Mouse (Mus musculus) CD4-positive naive resting alpha-beta T cell, adult 76 days (primary cell): ENCODE measurements around the gene Lrfn3. TPM values are rescaled to one million over a fixed set of nuclear protein-coding genes. Genes with fewer than 3 reads are reported as not detected.

Experiments used
- total RNA-seq: library from RNA; stranded (reverse); gene quantifications from one replicate; pipeline ENCODE4 v1.2.4, GENCODE M21; 2023

Lrfn3 gene
- not detected for total RNA-seq

GRCm38 (mm10) chr7:30362652-30363343 is at the start of gene Lrfn3:
TSS of gene Lrfn3 (minus strand) at chr7:30362772.

DNA sequence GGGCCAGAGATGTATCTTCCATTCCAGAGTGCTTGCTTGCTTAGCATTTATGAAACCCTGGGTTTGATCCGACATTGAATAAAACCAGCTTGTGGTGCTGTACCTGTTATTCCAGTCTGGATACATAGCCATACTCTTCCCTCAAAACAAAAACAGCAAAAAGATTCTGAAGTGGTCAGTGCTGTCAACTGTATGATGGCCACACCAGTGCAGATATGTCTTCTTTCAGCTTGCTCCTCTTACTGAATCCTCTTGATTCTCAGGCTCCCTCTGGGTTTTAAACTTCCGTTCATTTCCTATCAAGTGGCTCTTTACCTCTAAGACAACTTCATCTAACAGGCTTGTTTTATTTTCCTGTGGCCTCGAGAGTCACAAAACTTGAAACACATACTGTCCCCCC is 38.8 kb downstream of the Lrfn3 start, which contains the start of gene Sdhaf1:
Sdhaf1 (minus strand) TSS at position 101 of the 400 bp plus-strand sequence.

DNA sequence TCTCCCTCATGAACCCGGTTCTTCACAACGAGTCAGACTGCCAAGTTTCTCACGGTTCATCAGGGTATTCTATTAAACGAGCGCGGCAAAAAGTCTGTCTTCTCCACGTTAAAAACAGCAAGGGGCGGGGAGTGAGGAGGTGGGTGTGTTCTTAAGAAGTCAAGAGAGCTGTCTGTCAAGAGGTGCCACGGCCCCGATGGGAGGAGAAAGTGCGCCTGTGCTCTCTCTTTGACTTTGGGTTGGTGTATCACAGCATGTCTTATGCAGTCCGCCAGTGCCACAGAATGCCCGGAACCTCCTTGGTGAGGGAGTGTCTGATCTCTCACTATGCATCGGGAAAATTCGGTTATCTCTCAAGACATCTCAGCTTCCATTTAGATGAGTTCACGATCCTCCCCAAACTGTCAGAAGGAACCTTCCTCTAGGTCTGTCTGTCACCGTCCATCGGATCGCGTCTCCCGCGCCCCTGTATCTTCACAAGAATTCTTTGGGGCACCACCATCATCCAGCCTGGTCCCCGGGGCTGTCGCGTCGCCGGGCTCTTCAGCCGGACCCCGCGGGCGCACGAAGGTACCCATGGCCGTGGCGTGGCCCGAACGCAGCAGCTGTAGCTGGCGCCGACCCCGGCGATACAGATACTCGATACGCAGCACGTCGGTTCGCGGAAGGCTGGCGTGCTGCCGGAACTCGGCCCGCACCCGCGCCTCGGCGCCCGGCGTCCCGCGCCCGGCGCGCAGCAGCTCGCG is 40.9 kb downstream of the Lrfn3 start, which contains the start of gene E130208F15Rik:
E130208F15Rik (plus strand) TSS at position 202 of the 746 bp plus-strand sequence.

DNA sequence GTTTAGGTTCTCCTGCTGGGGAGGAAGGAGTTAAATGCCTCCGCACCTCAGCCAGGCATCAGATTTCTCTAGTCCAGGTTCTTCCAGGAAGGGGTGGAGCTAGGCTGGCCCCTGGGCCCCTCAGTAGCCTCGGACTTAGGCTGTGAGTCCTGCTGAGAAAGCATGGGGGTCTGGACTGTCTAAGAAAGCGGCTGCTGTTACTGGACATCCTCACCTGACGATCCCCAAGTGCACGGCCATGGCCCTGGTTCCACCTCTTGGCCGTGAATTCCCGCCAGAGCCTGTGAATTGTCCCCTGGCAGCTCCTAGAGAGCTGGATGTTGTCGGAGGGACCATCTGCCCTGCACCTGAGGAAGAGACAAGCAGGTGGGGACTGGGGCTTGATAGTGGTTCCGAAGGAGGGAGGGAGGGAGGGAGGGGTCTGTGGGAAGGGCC is 47.8 kb downstream of the Lrfn3 start, which contains the start of gene Syne4:
Syne4 (plus strand) TSS at position 87 of the 435 bp plus-strand sequence.

DNA sequence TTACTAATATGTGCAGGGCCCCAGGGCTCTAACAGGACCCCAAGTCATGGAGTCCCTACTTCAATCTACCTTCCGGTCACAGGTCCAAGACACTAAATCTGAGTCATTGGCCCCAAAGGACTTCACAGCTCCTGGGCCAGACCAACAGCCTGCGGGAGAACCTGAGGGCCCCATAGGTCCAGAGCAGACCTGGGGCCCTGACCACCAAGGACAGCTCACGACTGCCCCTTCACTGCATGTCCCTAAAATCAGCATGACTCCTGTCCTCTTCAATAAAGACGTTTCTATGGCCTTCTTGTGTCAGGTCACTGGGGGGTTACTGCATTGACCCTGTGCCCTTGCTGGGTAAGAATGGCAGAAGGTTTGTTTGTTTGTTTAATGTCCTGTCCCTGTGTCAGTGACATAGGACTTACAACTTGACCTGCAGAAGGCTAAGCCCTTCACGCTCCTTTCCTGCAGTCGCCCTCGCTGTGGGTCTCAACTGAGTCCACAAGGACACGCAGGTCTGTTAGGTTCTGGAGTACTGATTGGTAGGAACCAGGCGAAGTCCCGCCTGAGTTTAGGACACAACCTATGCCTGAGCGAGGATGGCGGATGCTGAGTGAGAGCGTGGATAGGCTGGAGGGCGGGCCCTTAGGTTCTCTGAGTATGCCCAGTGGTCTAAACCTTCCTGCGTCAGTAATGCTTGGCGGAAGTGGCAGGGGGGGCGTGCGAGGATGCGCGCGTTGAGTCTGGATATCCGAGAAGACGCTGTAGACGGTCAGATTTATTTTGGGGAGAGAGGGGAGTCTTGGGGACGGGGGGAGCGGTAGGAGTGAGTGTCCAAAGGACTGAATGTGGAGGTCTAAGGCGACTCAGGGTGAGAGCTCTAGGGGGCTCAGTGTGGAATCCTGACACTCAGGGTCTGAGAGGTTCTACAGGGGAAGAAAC is 54.2 kb downstream of the Lrfn3 start, which contains the start of gene Alkbh6:
Alkbh6 (plus strand) TSS at position 642 of the 930 bp plus-strand sequence.

Other genes starting within 250 kb of the Lrfn3 start
- gene Zfp382, start 240.8 kb downstream of the Lrfn3 start, total RNA-seq: 5.2 TPM
- gene Zfp146, start 193.0 kb downstream of the Lrfn3 start, total RNA-seq: 41.9 TPM
- not detected for gene Cox7a1, start 178.6 kb downstream of the Lrfn3 start, total RNA-seq
- gene Capns1, start 164.0 kb downstream of the Lrfn3 start, total RNA-seq: 123 TPM
- 23.6 TPM for gene Polr2i, start 130.8 kb downstream of the Lrfn3 start, total RNA-seq
- 25.8 TPM for gene Tbcb, start 130.5 kb downstream of the Lrfn3 start, total RNA-seq
- not detected for gene Ovol3, start 127.0 kb downstream of the Lrfn3 start, total RNA-seq
- 0.64 TPM for gene Thap8, start 82.7 kb downstream of the Lrfn3 start, total RNA-seq
- gene Wdr62, start 82.4 kb downstream of the Lrfn3 start, total RNA-seq: 5.8 TPM
- gene Clip3, start 71.0 kb downstream of the Lrfn3 start, total RNA-seq: 0.53 TPM
- gene Alkbh6, start 54.1 kb downstream of the Lrfn3 start, total RNA-seq: 64.0 TPM
- 6.4 TPM for gene Syne4, start 48.0 kb downstream of the Lrfn3 start, total RNA-seq
- gene E130208F15Rik, start 41.0 kb downstream of the Lrfn3 start, total RNA-seq: 5.8 TPM
- 14.3 TPM for gene Sdhaf1, start 38.9 kb downstream of the Lrfn3 start, total RNA-seq
- 30.8 TPM for gene Tyrobp, start 51.0 kb upstream of the Lrfn3 start, total RNA-seq
- gene Hcst, start 57.1 kb upstream of the Lrfn3 start, total RNA-seq: 153 TPM
- 83.8 TPM for gene Nfkbid, start 59.0 kb upstream of the Lrfn3 start, total RNA-seq
- gene Aplp1, start 82.8 kb upstream of the Lrfn3 start, total RNA-seq: 1.3 TPM
- not detected for gene Kirrel2, start 94.9 kb upstream of the Lrfn3 start, total RNA-seq
- 0.29 TPM for gene Nphs1, start 95.5 kb upstream of the Lrfn3 start, total RNA-seq
- not detected for gene Prodh2, start 130.8 kb upstream of the Lrfn3 start, total RNA-seq
- 5.4 TPM for gene Arhgap33, start 172.3 kb upstream of the Lrfn3 start, total RNA-seq
- gene Hspb6, start 189.4 kb upstream of the Lrfn3 start, total RNA-seq: 1.5 TPM
- gene Proser3, start 189.5 kb upstream of the Lrfn3 start, total RNA-seq: 8.9 TPM
- gene Lin37, start 197.1 kb upstream of the Lrfn3 start, total RNA-seq: 34.1 TPM
- gene U2af1l4, start 200.5 kb upstream of the Lrfn3 start, total RNA-seq: 62.4 TPM
- gene Gm49396, start 200.6 kb upstream of the Lrfn3 start, total RNA-seq: 24.2 TPM
- gene Psenen, start 200.9 kb upstream of the Lrfn3 start, total RNA-seq: 122 TPM
- gene Igflr1, start 202.7 kb upstream of the Lrfn3 start, total RNA-seq: 36.2 TPM
- gene Kmt2b, start 226.0 kb upstream of the Lrfn3 start, total RNA-seq: 101 TPM
- not detected for gene Zbtb32, start 236.1 kb upstream of the Lrfn3 start, total RNA-seq